Mouse (Mus musculus): ENCODE data around the gene Zpbp2. TPM values are rescaled to one million over a fixed set of nuclear protein-coding genes. Genes with fewer than 3 reads are reported as not detected.
"Not testable (repeated sequence)": the region's sequence is repeated elsewhere in the genome, so short reads cannot be mapped to it uniquely, and the experiment has no call there.

Zpbp2 gene
- polyA plus RNA-seq, 1 experiment from 2014 or later = 2.4 TPM

- no peak for DNase-seq (ENCODE audit: low spot score)
Observed at GRCm38 (mm10) chr11:98588833-98589281, 38.0 kb downstream of the Zpbp2 start.

DNA sequence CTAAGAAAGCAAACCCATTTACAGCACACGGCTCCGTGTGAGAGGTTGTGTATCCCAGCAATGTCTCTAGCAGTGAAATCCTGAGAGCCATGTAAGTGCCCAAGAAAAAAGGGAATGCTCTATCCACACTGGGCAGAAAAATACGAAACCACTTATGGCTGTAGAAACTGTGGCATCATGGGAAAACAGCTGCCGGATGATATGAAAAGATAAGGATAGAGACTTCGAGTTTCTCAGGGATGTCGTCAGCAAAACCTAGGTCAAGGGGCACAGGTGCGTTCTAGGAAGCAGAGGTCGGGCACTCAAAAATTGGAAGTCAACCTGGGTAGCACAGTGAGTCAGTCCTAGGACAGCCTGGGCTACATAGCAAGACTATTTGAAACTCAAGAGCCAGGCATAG lies 38.4 kb downstream of the Zpbp2 start:
- DNase-seq (ENCODE audit: low spot score) = no peak

GRCm38 (mm10) chr11:98590548-98591445 lies 39.9 kb downstream of the Zpbp2 start:
- DNase-seq (ENCODE audit: low spot score) = no peak

- DNase-seq (ENCODE audit: low spot score) = peak; percentile 58
Observed at GRCm38 (mm10) chr11:98595021-98595420, 44.1 kb downstream of the Zpbp2 start.

DNA sequence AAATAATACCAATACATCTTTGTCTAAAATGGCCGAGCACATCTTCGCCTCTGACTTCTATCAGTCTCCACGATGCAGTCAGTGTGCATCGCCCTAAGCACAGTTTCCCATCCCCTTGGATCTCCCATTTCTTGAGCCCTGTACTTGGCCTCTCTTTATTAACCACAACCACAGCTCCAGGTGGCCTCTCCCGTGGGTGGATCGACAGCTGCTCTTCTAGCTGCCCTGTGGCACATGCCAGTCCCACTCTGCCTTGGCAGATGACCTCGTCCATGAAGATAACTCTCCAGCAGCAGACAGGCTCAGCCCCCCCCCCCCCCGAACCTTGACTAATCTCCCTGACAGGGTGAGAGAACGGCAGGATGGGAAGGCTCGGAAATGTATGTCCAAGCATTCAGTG lies 44.6 kb downstream of the Zpbp2 start:
- DNase-seq (ENCODE audit: low spot score) = no peak

- no peak for DNase-seq (ENCODE audit: low spot score)
Observed at GRCm38 (mm10) chr11:98595955-98596354, 45.1 kb downstream of the Zpbp2 start.

DNA sequence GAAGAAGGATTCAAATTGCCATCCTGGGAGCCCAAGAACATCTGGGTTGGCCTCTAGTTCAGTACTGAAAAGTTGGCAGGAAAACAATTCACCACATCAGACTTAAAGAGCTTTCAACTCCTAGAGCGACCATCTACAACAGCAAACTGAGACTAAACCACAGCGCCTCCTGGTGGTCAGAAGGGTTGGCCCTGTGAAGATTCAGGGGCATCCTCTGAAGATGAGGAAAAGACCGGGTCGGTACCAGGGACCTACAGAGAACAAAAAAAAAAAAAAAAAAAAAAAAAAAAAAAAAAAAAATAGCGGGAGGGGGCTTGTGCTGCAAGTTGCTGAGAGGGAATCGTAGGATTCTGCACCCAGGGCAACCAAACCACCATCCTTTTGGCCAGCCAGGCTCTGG lies 46.5 kb downstream of the Zpbp2 start:
- peak; percentile 92 for DNase-seq (ENCODE audit: low spot score)

DNA sequence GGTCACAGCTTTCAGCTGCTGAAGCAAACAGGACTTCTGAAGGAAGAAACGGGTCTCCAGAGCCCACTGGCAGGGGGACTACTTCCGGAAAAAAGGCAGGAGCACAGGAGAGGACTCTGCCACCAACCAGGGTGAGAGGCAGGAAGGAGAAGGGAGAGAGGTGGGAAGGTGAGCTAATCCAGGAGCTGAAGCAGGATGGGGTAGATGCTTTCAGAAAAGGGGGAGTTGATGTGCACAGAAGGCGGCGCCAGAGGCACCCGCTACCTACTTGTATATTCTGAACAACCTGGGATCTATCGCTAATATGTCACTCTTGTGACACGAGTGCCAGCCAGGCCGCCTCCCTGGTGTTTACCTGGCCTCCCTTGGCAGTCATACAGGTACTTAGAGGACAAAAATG lies 47.1 kb downstream of the Zpbp2 start, which contains the start of gene Lrrc3c:
Gene Lrrc3c, plus strand, starts transcription at position 301 of the 400 bp plus-strand sequence.
- no peak for DNase-seq (ENCODE audit: low spot score)

DNA sequence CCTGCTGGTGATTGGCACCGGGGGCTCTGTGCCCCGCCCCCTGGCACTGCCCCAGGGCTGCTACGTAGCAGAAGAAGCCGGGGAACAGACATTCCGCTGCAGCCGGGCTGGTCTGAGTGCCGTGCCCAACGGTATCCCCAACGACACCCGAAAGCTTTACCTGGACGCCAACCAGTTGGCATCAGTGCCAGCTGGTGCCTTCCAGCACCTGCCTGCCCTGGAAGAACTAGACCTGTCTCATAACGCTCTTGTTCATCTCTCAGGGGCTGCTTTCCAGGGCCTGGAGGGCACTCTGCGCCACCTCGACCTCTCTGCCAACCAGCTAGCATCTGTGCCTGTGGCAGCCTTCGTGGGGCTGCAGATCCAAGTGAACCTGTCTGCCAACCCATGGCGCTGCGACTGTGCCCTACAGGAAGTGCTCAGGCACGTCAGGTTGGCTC lies 48.0 kb downstream of the Zpbp2 start:
- DNase-seq (ENCODE audit: low spot score) = no peak

DNA sequence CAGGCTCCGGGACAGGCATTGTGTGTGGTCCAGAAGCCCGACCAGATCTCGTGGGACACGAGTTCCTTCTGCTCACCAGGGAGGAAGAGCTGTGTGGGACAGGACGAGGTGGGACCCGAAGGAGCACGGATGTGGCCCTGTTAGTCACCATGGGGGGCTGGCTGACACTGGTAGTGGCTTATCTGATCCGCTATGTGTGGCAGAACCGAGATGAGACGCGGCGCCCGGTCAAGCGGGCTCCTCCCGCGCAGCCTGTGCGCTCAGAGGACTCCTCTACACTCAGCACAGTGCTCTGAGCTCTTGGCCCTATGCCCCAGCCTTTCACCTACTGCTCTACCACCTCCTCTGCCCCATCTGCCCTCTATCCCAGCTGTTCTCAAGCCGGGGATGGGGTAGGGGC lies 48.4 kb downstream of the Zpbp2 start:
- DNase-seq (ENCODE audit: low spot score) = no peak

DNA sequence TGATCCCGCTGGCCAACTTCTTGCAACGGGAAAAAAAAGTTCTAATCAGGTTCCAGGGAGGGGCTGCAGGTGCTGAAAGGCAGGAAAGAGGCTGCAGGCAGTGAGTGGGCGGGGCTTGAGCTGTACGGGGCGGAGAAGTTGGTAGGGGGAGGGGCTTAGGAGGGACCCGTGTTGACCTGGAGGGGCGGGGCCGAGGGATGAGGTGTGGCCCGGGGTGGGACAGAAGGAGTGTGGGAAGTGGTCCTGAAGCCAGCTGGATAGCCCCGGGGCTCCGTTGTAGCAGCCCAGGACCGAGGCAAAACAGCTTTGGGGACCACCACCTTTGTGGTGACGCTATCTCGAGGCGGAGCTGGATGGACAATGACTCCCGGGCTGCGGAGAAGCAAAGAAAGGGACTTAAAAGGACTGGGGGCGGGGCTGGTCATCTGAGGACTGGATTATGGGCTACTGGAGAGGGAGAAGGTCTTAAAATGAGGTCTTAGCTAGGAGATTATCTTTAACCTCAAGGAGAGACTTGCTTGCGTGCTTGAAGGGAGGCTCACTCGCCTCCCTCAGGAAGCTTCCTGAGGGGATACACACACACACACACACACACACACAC lies 51.3 kb downstream of the Zpbp2 start:
- peak; percentile 55 for DNase-seq (ENCODE audit: low spot score)

DNA sequence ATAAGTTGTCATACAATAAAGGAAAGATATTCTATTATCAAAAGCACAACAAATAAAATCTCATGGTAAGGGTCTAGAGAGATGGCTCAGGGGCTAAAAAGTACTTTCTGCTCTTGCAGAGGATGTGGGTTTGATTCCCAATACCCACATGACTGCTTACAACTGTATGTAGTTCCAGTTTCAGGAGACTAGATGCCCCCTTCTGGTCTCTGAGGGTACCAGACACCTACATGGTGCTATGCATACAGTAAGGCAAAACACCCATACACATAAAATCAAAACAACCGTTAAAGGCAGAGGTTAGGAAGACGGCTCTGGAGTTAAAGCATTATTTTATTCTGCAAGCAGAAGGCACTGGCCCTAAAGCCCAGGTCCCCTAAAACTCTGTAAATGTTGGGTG lies 53.1 kb downstream of the Zpbp2 start:
- peak; percentile 50 for DNase-seq (ENCODE audit: low spot score)

- not testable (repeated sequence) for DNase-seq (ENCODE audit: low spot score)
Observed at GRCm38 (mm10) chr11:98604911-98605310, 54.0 kb downstream of the Zpbp2 start.

GRCm38 (mm10) chr11:98606763-98607162 lies 55.9 kb downstream of the Zpbp2 start:
- DNase-seq (ENCODE audit: low spot score) = peak; percentile 72

Other genes with a start within 250 kb of the Zpbp2 start
- not detected in 2 replicates for gene Neurod2, start 221.4 kb upstream of the Zpbp2 start, polyA plus RNA-seq (2015; fragmentation: Nextera tagmentation; extraction: Ambion mirVana)
- gene Ppp1r1b, start 202.7 kb upstream of the Zpbp2 start, polyA plus RNA-seq (2015; fragmentation: Nextera tagmentation; extraction: Ambion mirVana) = 2.7 and 3.1 TPM in 2 replicates
- gene Stard3, start 192.7 kb upstream of the Zpbp2 start, polyA plus RNA-seq (2015; fragmentation: Nextera tagmentation; extraction: Ambion mirVana) = 49.5 and 51.8 TPM in 2 replicates
- 0.22 TPM in 1 of 2 replicates, not detected in the other for gene Tcap, start 167.3 kb upstream of the Zpbp2 start, polyA plus RNA-seq (2015; fragmentation: Nextera tagmentation; extraction: Ambion mirVana)
- 0.94 and 1.0 TPM in 2 replicates for gene Pnmt, start 164.6 kb upstream of the Zpbp2 start, polyA plus RNA-seq (2015; fragmentation: Nextera tagmentation; extraction: Ambion mirVana)
- 12.1 and 12.7 TPM in 2 replicates for gene Pgap3, start 150.6 kb upstream of the Zpbp2 start, polyA plus RNA-seq (2015; fragmentation: Nextera tagmentation; extraction: Ambion mirVana)
- gene Erbb2, start 138.6 kb upstream of the Zpbp2 start, polyA plus RNA-seq (2015; fragmentation: Nextera tagmentation; extraction: Ambion mirVana) = 2.5 and 3.1 TPM in 2 replicates
- gene Mien1, start 112.1 kb upstream of the Zpbp2 start, polyA plus RNA-seq (2015; fragmentation: Nextera tagmentation; extraction: Ambion mirVana) = 227 and 241 TPM in 2 replicates
- gene Grb7, start 104.7 kb upstream of the Zpbp2 start, polyA plus RNA-seq (2015; fragmentation: Nextera tagmentation; extraction: Ambion mirVana) = 3.7 and 4.5 TPM in 2 replicates
- 42.6 and 59.5 TPM in 2 replicates for gene Ikzf3, start 5.1 kb upstream of the Zpbp2 start, polyA plus RNA-seq (2015; fragmentation: Nextera tagmentation; extraction: Ambion mirVana)
- gene Ormdl3, start 36.3 kb downstream of the Zpbp2 start, polyA plus RNA-seq (2015; fragmentation: Nextera tagmentation; extraction: Ambion mirVana) = 37.6 and 38.5 TPM in 2 replicates
- not detected in 2 replicates for gene Lrrc3c, start 47.2 kb downstream of the Zpbp2 start, polyA plus RNA-seq (2015; fragmentation: Nextera tagmentation; extraction: Ambion mirVana)
- 0.78 and 1.1 TPM in 2 replicates for gene Gm12355, start 74.6 kb downstream of the Zpbp2 start, polyA plus RNA-seq (2015; fragmentation: Nextera tagmentation; extraction: Ambion mirVana)
- 0.26 and 0.42 TPM in 2 replicates for gene Gsdma3, start 75.3 kb downstream of the Zpbp2 start, polyA plus RNA-seq (2015; fragmentation: Nextera tagmentation; extraction: Ambion mirVana)
- 0.65 and 1.1 TPM in 2 replicates for gene Gsdma2, start 95.7 kb downstream of the Zpbp2 start, polyA plus RNA-seq (2015; fragmentation: Nextera tagmentation; extraction: Ambion mirVana)
- gene Gsdma, start 113.3 kb downstream of the Zpbp2 start, polyA plus RNA-seq (2015; fragmentation: Nextera tagmentation; extraction: Ambion mirVana) = 0.49 and 0.80 TPM in 2 replicates
- gene Psmd3, start 131.5 kb downstream of the Zpbp2 start, polyA plus RNA-seq (2015; fragmentation: Nextera tagmentation; extraction: Ambion mirVana) = 211 and 224 TPM in 2 replicates
- not detected in 2 replicates for gene Csf3, start 150.2 kb downstream of the Zpbp2 start, polyA plus RNA-seq (2015; fragmentation: Nextera tagmentation; extraction: Ambion mirVana)
- gene Med24, start 178.3 kb downstream of the Zpbp2 start, polyA plus RNA-seq (2015; fragmentation: Nextera tagmentation; extraction: Ambion mirVana) = 48.3 and 48.5 TPM in 2 replicates
- 7.3 and 9.1 TPM in 2 replicates for gene Thra, start 189.5 kb downstream of the Zpbp2 start, polyA plus RNA-seq (2015; fragmentation: Nextera tagmentation; extraction: Ambion mirVana)
- 2.6 and 3.0 TPM in 2 replicates for gene Nr1d1, start 224.2 kb downstream of the Zpbp2 start, polyA plus RNA-seq (2015; fragmentation: Nextera tagmentation; extraction: Ambion mirVana)
- 14.4 and 20.4 TPM in 2 replicates for gene Msl1, start 244.4 kb downstream of the Zpbp2 start, polyA plus RNA-seq (2015; fragmentation: Nextera tagmentation; extraction: Ambion mirVana)